Mouse (Mus musculus) cerebellum, adult 2 months (tissue): ENCODE results near the gene Hist1h2bk. TPM values are rescaled to one million over a fixed set of nuclear protein-coding genes. Genes with fewer than 3 reads are reported as not detected.
"Not testable (repeated sequence)": the region's sequence is repeated elsewhere in the genome, so short reads cannot be mapped to it uniquely, and the experiment has no call there.

Source experiments
- DNase-seq, 2 experiments: peaks; one replicate each; pipeline ENCODE4 v3.0.0; 2021
- H3K27ac ChIP-seq: fragments of 200-500 bp; 2 replicates; pipeline ENCODE4 v1.5.1; 2012; ENCODE audit warnings: low read length, control low read depth, inconsistent platforms; ENCODE audit not compliant: insufficient read depth
- H3K27me3 ChIP-seq: fragments of 200-500 bp; 2 replicates; pipeline ENCODE4 v1.6.1; 2012; ENCODE audit warnings: inconsistent platforms, mild to moderate bottlenecking, low read length, moderate library complexity; ENCODE audit not compliant: control insufficient read depth, insufficient read depth
- H3K4me1 ChIP-seq: fragments of 200-500 bp; 2 replicates; pipeline ENCODE4 v1.6.1; 2011; ENCODE audit warnings: low read length; ENCODE audit not compliant: control insufficient read depth, insufficient read depth
- H3K4me3 ChIP-seq: fragments of 200-500 bp; replicated peaks from 2 replicates; pipeline ENCODE3; 2011; ENCODE audit warnings: mild to moderate bottlenecking, low read depth, low read length, control low read depth; ENCODE audit not compliant: insufficient read depth
- CTCF ChIP-seq: fragments of 200-500 bp; IDR thresholded peaks from 2 replicates; pipeline ENCODE4 v1.5.1; 2011; ENCODE audit warnings: low read depth, mild to moderate bottlenecking, control low read depth, low read length, moderate library complexity, borderline replicate concordance; ENCODE audit not compliant: insufficient read depth
- POLR2A ChIP-seq: fragments of 200-500 bp; IDR thresholded peaks from 2 replicates; pipeline ENCODE4 v1.6.1; 2011; ENCODE audit warnings: low read length, control low read depth, borderline replicate concordance; ENCODE audit not compliant: insufficient read depth
- WGBS: fragments of 180-500 bp; shearing (Covaris S2); methylation state at CpG from one replicate; pipeline ENCODE4 v1.1.7; 2018; 5-methylcytosine and 5-hydroxymethylcytosine counted together
- polyA plus RNA-seq: library from polyadenylated mRNA; depleted of rRNA; stranded (reverse); fragments of >200 nt; gene quantifications from 2 replicates; pipeline ENCODE4 v1.2.3, GENCODE M21; 2012; rRNA removed

Hist1h2bk gene
- polyA plus RNA-seq, 1 experiment = 0.34 TPM

DNA sequence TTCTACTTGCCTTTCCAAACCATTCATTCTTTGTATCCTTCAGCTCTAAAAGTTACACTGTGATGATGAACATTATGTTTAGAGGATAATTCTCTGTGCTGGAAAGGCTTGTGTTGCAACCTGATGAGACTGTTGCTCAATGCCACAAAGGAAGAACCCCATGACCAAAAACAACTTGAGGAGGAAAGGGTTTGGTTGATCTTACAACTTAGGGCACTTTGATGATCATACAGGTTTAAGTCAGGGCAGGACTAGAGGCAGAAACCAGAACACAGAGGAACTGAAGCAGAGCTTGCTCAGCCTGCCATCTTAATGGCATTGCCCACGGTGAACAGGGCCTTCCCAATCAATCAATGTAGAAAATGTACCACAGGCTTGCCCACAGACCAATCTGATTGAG is 25.8 kb downstream of the Hist1h2bk start:
- Histone ChIP-seq H3K4me3 (no peak overlapping the region), H3K27me3 (no peaks in the 10 kb centered on the region), H3K27ac (no peak overlapping the region), H3K4me1 (no peaks in the 10 kb centered on the region)
- TF ChIP-seq POLR2A (no peak), CTCF (no peak)
- WGBS = 77% methylated on average over 1 of the region's 1 CpGs
- no peak for DNase-seq

DNA sequence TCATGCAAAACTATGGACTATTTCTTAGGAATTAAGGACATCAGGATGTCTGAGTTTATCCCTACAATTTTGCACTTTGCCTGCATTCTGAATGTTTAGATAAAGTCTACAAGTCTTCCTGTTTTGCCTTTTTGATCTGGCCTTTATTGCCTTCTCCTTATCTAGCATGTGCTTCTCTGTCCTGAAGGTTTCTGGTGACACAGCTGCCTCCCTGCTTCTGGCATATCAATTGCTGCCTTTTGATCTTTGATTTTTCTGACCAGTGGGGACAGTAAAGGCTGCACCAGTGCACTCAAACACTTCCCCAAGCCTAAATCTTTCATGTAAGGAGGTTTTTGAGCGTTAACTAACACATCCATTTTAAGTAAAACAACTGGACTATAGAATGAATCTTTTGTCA is 27.8 kb downstream of the Hist1h2bk start:
- DNase-seq = no peak
- TF ChIP-seq CTCF (no peak), POLR2A (no peak)
- Histone ChIP-seq H3K27ac (no peak overlapping the region), H3K4me1 (no peaks in the 10 kb centered on the region), H3K4me3 (no peak overlapping the region), H3K27me3 (no peaks in the 10 kb centered on the region)
- WGBS = 68% methylated on average over 1 of the region's 1 CpGs

DNA sequence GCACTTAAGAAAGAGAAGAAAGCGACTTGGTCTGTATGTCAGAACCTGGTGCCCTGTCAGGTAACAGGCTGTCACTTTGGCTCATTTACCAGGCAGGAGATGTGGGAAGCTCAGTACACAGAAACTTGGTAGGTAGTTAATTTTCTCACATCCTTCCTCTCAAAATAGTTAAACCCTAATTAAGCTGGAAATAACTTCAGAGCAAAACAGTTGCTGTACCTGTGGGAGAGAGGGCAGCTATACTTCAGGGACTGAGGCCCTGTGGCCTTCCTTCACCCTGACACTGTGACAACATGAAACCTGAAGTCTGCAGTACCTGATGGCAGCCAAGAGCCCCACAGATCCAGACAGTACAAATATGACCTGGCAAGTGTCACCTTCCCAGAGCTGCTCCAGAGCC is 48.5 kb downstream of the Hist1h2bk start, which contains the start of gene Vmn1r188:
Gene Vmn1r188 (plus strand): TSS at position 301 of the 400 bp plus-strand sequence.
- H3K4me1 ChIP-seq, H3K4me3 ChIP-seq, H3K27me3 ChIP-seq, DNase-seq, H3K27ac ChIP-seq: not testable (repeated sequence)
- WGBS = 91% methylated on average over 1 of the region's 1 CpGs

Other genes starting within 250 kb of the Hist1h2bk start
- not detected in 2 replicates for gene Hist1h2an, start 248.7 kb upstream of the Hist1h2bk start, polyA plus RNA-seq
- not detected in 2 replicates for gene Hist1h2bp, start 248.4 kb upstream of the Hist1h2bk start, polyA plus RNA-seq
- 1.2 and 2.3 TPM in 2 replicates for gene Hist1h2bq, start 225.7 kb upstream of the Hist1h2bk start, polyA plus RNA-seq
- gene Hist1h2ao, start 225.4 kb upstream of the Hist1h2bk start, polyA plus RNA-seq = not detected in 2 replicates
- not detected in 2 replicates for gene Hist1h4m, start 224.1 kb upstream of the Hist1h2bk start, polyA plus RNA-seq
- 12.7 and 19.8 TPM in 2 replicates for gene Hist1h4n, start 203.7 kb upstream of the Hist1h2bk start, polyA plus RNA-seq
- 1.5 and 1.6 TPM in 2 replicates for gene Hist1h2ap, start 202.4 kb upstream of the Hist1h2bk start, polyA plus RNA-seq
- 0.16 and 1.3 TPM in 2 replicates for gene Hist1h2br, start 202.1 kb upstream of the Hist1h2bk start, polyA plus RNA-seq
- 0.95 and 1.0 TPM in 2 replicates for gene Zfp184, start 90.8 kb upstream of the Hist1h2bk start, polyA plus RNA-seq
- not detected in 2 replicates for gene Pom121l2, start 54.7 kb upstream of the Hist1h2bk start, polyA plus RNA-seq
- gene Prss16, start 26.1 kb upstream of the Hist1h2bk start, polyA plus RNA-seq = 0.36 and 1.1 TPM in 2 replicates
- gene Hist1h2ah, start 302 bp upstream of the Hist1h2bk start, polyA plus RNA-seq = not detected in 2 replicates
- 8.8 and 9.8 TPM in 2 replicates for gene Hist1h4i, start 5.5 kb downstream of the Hist1h2bk start, polyA plus RNA-seq
- gene Hist1h2ag, start 7.1 kb downstream of the Hist1h2bk start, polyA plus RNA-seq = 0.60 and 1.1 TPM in 2 replicates
- gene Hist1h2bj, start 7.3 kb downstream of the Hist1h2bk start, polyA plus RNA-seq = 0.97 and 1.5 TPM in 2 replicates
- not detected in 2 replicates for gene Vmn1r188, start 48.6 kb downstream of the Hist1h2bk start, polyA plus RNA-seq
- not detected in 2 replicates for gene Vmn1r189, start 70.0 kb downstream of the Hist1h2bk start, polyA plus RNA-seq
- gene Vmn1r191, start 148.1 kb downstream of the Hist1h2bk start, polyA plus RNA-seq = not detected in 2 replicates
- gene Vmn1r192, start 155.3 kb downstream of the Hist1h2bk start, polyA plus RNA-seq = not detected in 2 replicates
- not detected in 2 replicates for gene Vmn1r193, start 187.3 kb downstream of the Hist1h2bk start, polyA plus RNA-seq
- not detected in 2 replicates for gene Vmn1r194, start 208.3 kb downstream of the Hist1h2bk start, polyA plus RNA-seq
- gene Vmn1r195, start 234.7 kb downstream of the Hist1h2bk start, polyA plus RNA-seq = not detected in 2 replicates